Mouse (Mus musculus) embryonic facial prominence, embryonic 14.5 days (tissue): ENCODE measurements around the gene Oas3. TPM values are rescaled to one million over a fixed set of nuclear protein-coding genes. Genes with fewer than 3 reads are reported as not detected.

Source experiments
- ATAC-seq: fragments of 200-750 bp; cut with Nextera tagmentation; 2 replicates; pipeline ENCODE4 v1.8.0; 2017; ENCODE audit warnings: low read depth, moderate number of reproducible peaks, moderate TSS enrichment
- DNase-seq: peaks from one replicate; pipeline ENCODE4 v3.0.0-alpha.2; 2015; ENCODE audit warnings: low spot score
- H3K27ac ChIP-seq: fragments of 300-500 bp; sonication (generic); replicated peaks from 2 replicates; pipeline ENCODE4 v1.5.1; 2014; ENCODE audit warnings: low read depth, mild to moderate bottlenecking, low read length, moderate library complexity
- H3K27me3 ChIP-seq: fragments of 300-500 bp; sonication (generic); replicated peaks from 2 replicates; pipeline ENCODE4 v1.6.1; 2014; ENCODE audit warnings: low read length; ENCODE audit not compliant: control insufficient read depth, insufficient read depth
- H3K36me3 ChIP-seq: fragments of 300-500 bp; sonication (generic); 2 replicates; pipeline ENCODE4 v1.6.1; 2014; ENCODE audit warnings: low read length, mixed read lengths; ENCODE audit not compliant: control insufficient read depth, insufficient read depth
- H3K4me1 ChIP-seq: fragments of 300-500 bp; sonication (generic); 2 replicates; pipeline ENCODE4 v1.6.1; 2014; ENCODE audit warnings: antibody characterized with exemption, low read length; ENCODE audit not compliant: control insufficient read depth, insufficient read depth
- H3K4me2 ChIP-seq: fragments of 300-500 bp; sonication (generic); 2 replicates; pipeline ENCODE4 v1.6.1; 2014; ENCODE audit warnings: low read depth, mild to moderate bottlenecking, low read length, moderate library complexity, mixed read lengths
- H3K4me3 ChIP-seq: fragments of 300-500 bp; sonication (generic); 2 replicates; pipeline ENCODE4 v1.5.1; 2014; ENCODE audit warnings: low read depth, mild to moderate bottlenecking, low read length
- H3K9ac ChIP-seq: fragments of 300-500 bp; sonication (generic); 2 replicates; pipeline ENCODE4 v1.6.1; 2014; ENCODE audit warnings: low read depth, mild to moderate bottlenecking, low read length, moderate library complexity, mixed read lengths
- H3K9me3 ChIP-seq: fragments of 300-500 bp; sonication (generic); 2 replicates; pipeline ENCODE4 v1.6.1; 2016; ENCODE audit warnings: low read length; ENCODE audit not compliant: control insufficient read depth
- WGBS: fragments of 180-500 bp; shearing (Covaris S2); extraction: QIAGEN DNeasy Blood & Tissue Kit; methylation state at CpG from one replicate; pipeline ENCODE4 v1.1.7; 2014; 5-methylcytosine and 5-hydroxymethylcytosine counted together
- polyA plus RNA-seq: library from polyadenylated mRNA; unstranded; fragments of >200 nt; fragmentation: Nextera tagmentation; extraction: Ambion mirVana; gene quantifications from 2 replicates; pipeline ENCODE4 v1.2.1, GENCODE M21; 2014

Gene Oas3
- polyA plus RNA-seq, 1 experiment from 2014 or later = 0.45 TPM

DNA sequence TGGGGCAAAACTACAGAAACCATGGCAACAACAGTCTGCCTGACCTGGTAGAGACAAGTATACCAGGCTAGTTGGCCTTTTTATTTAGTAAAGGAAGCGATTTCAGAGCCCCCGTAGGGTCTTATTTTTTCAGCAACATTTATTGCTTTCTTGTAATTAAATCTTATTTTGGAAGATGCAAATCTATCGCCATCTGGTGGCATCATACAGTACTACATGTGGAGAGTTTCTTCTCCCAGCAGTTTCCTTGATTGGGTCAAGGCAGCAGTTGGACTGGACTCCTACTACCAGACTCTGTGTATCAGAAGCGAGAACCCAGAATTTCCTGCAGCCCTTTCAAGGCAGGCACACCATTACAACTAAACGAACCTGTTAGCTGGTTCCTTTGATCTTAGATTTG, 31.0 kb downstream of the Oas3 start:
- Histone ChIP-seq H3K4me2 (no peak overlapping the region), H3K9ac (no peak overlapping the region), H3K4me1 (no peaks in the 10 kb centered on the region), H3K27me3 (no peaks in the 10 kb centered on the region), H3K4me3 (no peak overlapping the region), H3K36me3 (no peaks in the 10 kb centered on the region), H3K27ac (no peak overlapping the region), H3K9me3 (no peaks in the 10 kb centered on the region)
- DNase-seq (peak; percentile 62), ATAC-seq (no peak)
- WGBS = 14% methylated on average over 5 of the region's 5 CpGs

DNA sequence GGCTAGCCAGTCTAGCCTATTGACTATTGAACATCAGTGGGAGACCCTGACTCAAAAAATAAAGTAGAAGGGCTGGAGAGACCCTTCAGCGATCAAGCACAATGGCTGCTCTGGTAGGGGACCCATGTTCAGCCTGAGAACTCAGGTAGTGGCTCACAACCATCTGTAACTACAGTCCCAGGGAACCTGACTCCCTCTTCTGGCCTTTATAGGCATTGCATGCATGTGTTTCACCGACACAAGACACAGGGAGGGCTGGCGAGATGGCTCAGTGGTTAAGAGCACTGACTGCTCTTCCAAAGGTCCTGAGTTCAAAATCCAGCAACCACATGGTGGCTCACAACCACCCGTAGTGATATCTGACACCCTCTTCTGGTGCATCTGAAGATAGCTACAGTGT, 35.3 kb downstream of the Oas3 start:
- H3K4me2 ChIP-seq = no peak overlapping the region
- no peak overlapping the region for H3K4me3 ChIP-seq
- H3K9ac ChIP-seq = no peak overlapping the region
- H3K27me3 ChIP-seq = no peaks in the 10 kb centered on the region
- H3K4me1 ChIP-seq = no peaks in the 10 kb centered on the region
- H3K27ac ChIP-seq = no peak overlapping the region
- no peaks in the 10 kb centered on the region for H3K36me3 ChIP-seq
- no peak for DNase-seq
- no peaks in the 10 kb centered on the region for H3K9me3 ChIP-seq
- no peak for ATAC-seq
- 47% methylated on average over 4 of the region's 4 CpGs for WGBS

DNA sequence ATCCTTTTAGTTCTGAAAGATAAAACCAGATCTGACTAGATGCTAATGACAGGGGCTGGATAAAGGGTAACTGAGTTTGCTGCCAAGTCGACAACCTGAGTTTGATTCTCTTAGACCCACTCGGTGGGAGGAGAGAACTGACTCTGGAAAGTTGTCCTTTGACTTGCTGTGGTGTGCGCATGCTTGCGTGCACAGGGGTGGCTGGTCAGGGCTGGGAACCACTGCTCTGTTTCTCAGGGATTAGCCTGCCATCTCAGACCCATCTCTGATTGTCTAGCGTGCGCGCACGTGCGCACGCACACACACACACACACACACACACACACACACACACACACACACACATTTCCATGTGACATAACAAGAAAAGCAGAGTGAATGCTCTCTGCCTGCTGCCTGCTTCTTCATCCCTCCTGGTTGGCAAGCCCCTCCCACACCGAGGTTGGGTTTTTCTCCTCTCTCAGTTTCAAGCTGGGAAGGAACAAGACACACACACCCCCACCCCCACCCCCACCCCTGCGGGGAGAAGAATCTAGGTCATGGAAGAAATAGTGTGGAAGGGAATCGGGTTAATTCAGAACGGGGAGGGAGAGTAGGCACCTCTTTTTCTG, 43.0 kb downstream of the Oas3 start:
- ATAC-seq = peak; percentile 53; the same call in 1 of the 2 replicates
- no peak overlapping the region for H3K27ac ChIP-seq

GRCm38 (mm10) chr5:120733696-120734095, 43.8 kb downstream of the Oas3 start:
- no peak for DNase-seq
- 94% methylated on average over 3 of the region's 3 CpGs for WGBS
- no peaks in the 10 kb centered on the region for H3K4me1 ChIP-seq
- H3K9me3 ChIP-seq = no peaks in the 10 kb centered on the region
- no peak for ATAC-seq
- no peaks in the 10 kb centered on the region for H3K36me3 ChIP-seq
- H3K4me2 ChIP-seq = no peak overlapping the region
- no peak overlapping the region for H3K9ac ChIP-seq
- H3K4me3 ChIP-seq = no peak overlapping the region
- H3K27me3 ChIP-seq = no peaks in the 10 kb centered on the region
- H3K27ac ChIP-seq = no peak overlapping the region

More for the DNA sequence above, 43.0 kb downstream of the Oas3 start:
- Histone ChIP-seq H3K36me3 (no peaks in the 10 kb centered on the region), H3K9ac (no peak overlapping the region), H3K4me2 (no peak overlapping the region), H3K4me3 (no peak overlapping the region), H3K9me3 (no peaks in the 10 kb centered on the region), H3K4me1 (no peaks in the 10 kb centered on the region), H3K27me3 (no peaks in the 10 kb centered on the region)
- 69% methylated on average over 14 of the region's 14 CpGs for WGBS
- peak; percentile 28 for DNase-seq

DNA sequence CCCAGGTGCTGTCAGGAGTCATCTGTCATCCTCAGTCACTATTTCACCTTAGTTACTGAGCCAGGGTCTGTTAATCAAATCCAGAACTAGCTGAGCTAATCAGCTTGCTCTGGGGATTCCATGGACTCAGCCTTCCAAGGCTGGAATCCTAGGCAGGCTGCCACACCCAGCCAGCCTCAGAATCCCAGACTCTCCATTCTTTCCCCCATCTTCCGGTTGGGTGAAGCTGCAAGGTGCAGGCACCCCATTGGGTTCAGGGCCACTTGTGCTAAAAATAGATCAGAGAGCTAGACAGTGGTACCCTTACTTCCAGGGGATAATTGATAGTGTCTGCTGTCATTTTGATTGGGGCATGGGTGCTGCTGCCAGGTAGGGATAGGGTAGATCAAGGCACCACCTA, 44.7 kb downstream of the Oas3 start:
- Histone ChIP-seq H3K36me3 (no peaks in the 10 kb centered on the region), H3K9ac (no peak overlapping the region), H3K4me3 (no peak overlapping the region), H3K27ac (no peak overlapping the region), H3K27me3 (no peaks in the 10 kb centered on the region), H3K4me1 (no peaks in the 10 kb centered on the region), H3K9me3 (no peaks in the 10 kb centered on the region), H3K4me2 (no peak overlapping the region)
- no peak for ATAC-seq
- 42% methylated on average over 1 of the region's 1 CpGs for WGBS
- DNase-seq = no peak

DNA sequence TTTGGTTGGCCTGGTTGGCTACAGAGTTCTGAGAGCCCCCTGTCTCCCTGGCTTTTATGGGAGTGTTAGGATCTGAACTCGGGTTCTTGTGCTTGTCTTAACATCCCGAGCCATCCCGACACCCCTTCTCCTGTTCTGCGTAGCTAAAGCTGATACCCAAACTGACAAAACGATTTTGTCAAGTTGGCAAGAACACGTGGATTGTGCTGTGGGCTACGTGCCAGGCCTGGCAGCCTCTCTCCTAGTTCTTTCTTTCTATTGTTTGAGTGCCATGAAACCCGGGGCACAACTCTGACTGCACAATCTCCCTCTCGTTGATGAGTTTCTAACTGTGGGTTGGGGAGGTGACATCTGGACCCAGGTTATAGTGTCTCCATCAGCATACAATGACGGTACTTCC, 48.1 kb downstream of the Oas3 start:
- no peaks in the 10 kb centered on the region for H3K27me3 ChIP-seq
- H3K4me3 ChIP-seq = no peak overlapping the region
- no peak overlapping the region for H3K4me2 ChIP-seq
- H3K9ac ChIP-seq = no peak overlapping the region
- WGBS = 72% methylated on average over 10 of the region's 10 CpGs
- H3K4me1 ChIP-seq = no peaks in the 10 kb centered on the region
- DNase-seq = peak; percentile 26
- no peak for ATAC-seq
- no peaks in the 10 kb centered on the region for H3K36me3 ChIP-seq
- no peak overlapping the region for H3K27ac ChIP-seq
- H3K9me3 ChIP-seq = no peaks in the 10 kb centered on the region

- no peak overlapping the region for H3K27ac ChIP-seq
- ATAC-seq (no peak), DNase-seq (no peak)
- no peaks in the 10 kb centered on the region for H3K4me1 ChIP-seq
- no peak overlapping the region for H3K4me2 ChIP-seq
- H3K36me3 ChIP-seq = no peaks in the 10 kb centered on the region
- H3K9me3 ChIP-seq = no peaks in the 10 kb centered on the region
- H3K4me3 ChIP-seq = no peak overlapping the region
- WGBS = 56% methylated on average over 12 of the region's 12 CpGs
- no peaks in the 10 kb centered on the region for H3K27me3 ChIP-seq
- H3K9ac ChIP-seq = no peak overlapping the region
Observed at GRCm38 (mm10) chr5:120725811-120726455, 51.5 kb downstream of the Oas3 start.

DNA sequence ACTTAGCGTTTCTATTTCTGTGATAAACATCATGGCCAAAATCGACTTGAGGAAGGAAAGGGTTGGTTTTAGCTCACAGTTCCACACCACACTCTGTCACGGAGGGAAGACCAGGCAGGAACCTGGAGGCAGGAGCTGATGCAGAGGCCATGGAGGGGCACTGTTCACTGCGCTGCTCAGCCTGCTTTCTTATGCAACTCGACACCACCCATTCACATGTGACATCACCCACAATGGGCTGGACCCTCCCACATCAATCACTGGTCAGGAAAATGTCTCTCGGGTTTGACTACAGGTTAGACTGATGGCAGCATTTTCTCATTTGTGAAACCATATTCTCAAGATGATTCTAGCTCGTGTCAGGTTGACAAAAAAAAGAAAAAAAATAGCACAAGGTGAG, 56.5 kb downstream of the Oas3 start:
- 60% methylated on average over 7 of the region's 7 CpGs for WGBS
- Histone ChIP-seq H3K4me1 (no peaks in the 10 kb centered on the region), H3K4me3 (no peak overlapping the region), H3K27me3 (no peaks in the 10 kb centered on the region), H3K4me2 (no peak overlapping the region), H3K9ac (no peak overlapping the region), H3K27ac (no peak overlapping the region), H3K36me3 (no peaks in the 10 kb centered on the region), H3K9me3 (no peaks in the 10 kb centered on the region)
- ATAC-seq = no peak
- DNase-seq = no peak
